Mouse (Mus musculus): ENCODE data around the gene Atp6v0a2. TPM values are rescaled to one million over a fixed set of nuclear protein-coding genes. Genes with fewer than 3 reads are reported as not detected.

The Atp6v0a2 gene
- total RNA-seq, 2 experiments from 2014 or later = 52.0 to 65.0 TPM

DNA sequence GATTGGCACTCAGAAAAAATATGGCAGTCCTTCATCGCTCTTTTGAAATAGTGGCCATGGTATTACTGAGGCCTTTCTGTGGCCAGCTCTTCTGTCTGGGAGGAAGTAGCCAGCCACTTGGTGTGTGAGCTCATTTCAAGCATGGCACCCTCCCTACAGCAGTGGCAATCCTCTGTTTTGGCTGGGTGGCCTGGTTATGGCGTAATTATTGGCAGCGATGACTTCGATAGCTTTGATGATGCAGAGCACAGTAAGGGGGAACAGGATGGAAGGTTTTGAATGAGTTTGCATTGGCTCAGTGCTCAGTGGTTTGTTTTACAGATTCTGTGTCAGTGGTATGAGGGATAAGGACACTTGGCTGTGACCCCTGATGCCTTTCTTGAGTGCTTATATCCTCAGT lies 8.3 kb downstream of the Atp6v0a2 start:
- DNase-seq = no peak

DNA sequence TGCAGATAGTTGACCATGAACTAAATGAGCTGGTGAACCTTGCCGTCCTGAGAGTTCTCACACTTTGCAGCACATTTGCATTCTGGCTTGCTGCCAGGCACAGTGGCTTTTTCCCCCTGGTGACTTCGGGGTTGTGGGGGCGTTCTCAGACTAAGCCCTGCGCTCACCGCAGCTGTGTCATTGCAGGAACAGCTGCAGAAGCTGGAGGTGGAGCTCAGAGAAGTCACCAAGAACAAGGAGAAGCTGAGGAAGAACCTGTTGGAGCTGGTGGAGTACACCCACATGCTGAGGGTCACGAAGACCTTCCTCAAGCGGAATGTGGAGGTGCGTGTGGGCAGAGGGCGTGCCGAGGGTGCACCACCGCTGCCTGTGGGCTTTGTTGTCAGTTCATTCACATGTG lies 8.9 kb downstream of the Atp6v0a2 start:
- no peak for DNase-seq

DNA sequence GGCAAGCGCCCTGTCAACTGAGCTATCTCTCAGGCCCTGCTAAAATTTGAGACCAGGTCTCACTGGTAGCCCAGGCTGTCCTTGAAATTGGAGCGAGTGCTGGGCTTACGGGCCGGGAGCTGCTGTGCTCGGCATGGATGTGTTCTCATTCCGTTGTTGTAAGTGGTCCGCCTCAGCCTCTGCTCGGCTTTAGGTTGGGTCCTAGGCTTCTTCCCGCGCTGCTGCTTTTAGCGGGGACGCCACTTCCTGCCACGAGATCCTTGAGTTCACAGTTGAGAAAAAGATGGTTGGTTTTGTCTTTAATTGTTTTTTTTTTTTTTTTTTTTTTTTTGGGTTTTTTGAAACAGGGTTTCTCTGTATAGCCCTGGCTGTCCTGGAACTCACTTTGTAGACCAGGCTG lies 9.5 kb downstream of the Atp6v0a2 start:
- DNase-seq = no peak

DNA sequence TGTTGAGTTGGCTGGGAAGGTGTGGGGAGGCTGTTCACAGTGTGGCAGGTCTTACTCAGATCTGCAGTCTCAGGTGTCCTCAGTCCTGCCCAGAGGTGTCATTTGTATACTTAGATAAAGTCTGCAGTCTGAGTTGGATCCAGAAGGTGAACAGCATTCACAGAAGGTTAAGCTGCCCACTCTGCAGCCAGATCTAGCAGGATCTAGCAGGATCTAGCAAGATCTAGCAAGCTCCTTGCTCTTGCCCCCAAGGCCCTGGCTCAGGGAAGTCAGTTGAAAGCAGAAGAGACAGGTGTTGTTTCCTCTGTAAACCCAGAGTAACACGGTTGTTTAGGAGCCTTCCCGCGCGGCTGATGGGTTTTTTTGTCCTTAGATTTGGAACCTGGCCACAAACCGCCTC lies 85.4 kb downstream of the Atp6v0a2 start:
- DNase-seq = no peak

DNA sequence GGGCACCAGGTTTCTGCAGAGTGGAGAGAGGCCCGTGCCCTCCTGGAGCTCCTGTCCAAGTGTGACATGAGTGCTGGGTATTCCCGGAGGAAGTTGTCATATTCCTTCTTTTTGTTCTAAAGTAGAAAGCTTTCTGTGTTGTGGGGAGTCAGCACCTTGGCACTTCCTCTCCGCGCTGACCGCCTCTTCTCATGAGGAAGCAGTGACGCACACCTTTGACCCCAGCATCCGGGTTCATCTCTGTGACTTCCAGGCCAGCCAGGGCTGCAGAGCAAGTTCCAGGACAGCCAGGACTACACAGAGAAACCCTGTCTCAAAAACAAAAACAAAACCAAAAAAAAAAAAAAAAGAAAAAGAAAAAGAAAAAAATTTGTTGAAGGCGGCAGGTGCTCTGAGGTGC lies 86.8 kb downstream of the Atp6v0a2 start:
- peak; percentile 27 to 70 for DNase-seq

DNA sequence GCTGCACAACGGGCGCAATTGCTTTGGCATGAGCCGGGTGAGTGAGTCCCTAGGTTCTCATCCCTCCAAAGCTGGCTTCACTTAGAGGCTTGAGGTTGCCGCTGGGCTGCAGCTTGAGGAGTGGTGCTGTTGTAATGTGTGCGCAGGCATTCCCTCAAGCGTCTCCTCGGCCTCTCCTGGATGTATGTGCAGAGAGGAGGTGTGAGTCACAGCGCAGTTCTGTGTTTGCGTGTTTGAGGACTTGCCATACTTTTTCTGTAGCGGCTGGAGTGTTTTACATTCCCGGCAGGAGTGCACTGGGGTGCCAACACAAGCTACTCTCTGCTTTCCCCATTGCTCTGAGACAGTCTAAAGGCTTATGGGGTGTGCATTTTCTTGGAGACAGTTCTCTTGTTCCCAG lies 89.6 kb downstream of the Atp6v0a2 start:
- DNase-seq = no peak

DNA sequence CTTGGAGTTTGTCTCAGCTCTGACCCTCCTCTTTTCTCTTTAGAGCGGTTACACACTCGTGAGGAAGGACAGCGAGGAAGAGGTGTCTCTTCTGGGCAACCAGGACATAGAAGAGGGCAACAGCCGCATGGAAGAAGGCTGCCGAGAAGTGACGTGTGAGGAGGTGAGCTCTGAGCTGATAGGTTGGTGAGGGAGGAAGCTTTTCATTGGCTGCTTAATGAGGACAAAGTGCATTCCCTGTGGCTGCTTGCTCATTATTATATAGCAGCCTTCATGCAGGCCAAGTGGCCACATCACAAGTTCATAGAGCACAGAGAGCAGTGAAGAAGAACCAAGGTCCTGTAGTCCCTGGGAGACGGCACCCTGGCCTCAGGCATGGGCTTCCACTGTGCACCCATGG lies 90.0 kb downstream of the Atp6v0a2 start:
- DNase-seq = no peak

DNA sequence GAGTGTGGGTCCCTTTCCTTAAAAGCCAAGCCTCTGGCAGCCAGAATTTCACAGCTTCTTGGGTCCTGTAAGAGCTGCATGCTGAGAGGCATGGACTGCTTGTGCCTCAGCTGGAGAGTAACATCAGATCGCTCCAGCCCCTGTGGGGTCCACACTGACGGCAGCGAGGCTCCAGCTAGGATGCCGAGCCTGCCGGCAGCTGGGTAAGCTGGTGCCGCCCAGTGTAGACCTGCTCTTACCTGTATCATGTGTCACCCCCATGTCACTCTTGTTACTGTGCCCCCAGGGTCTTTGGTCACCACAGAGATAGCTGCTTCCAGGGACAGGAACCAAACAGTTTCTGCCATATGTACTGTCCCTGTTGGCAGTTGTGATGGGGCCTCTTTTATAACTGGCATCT lies 94.7 kb downstream of the Atp6v0a2 start:
- DNase-seq = no peak

DNA sequence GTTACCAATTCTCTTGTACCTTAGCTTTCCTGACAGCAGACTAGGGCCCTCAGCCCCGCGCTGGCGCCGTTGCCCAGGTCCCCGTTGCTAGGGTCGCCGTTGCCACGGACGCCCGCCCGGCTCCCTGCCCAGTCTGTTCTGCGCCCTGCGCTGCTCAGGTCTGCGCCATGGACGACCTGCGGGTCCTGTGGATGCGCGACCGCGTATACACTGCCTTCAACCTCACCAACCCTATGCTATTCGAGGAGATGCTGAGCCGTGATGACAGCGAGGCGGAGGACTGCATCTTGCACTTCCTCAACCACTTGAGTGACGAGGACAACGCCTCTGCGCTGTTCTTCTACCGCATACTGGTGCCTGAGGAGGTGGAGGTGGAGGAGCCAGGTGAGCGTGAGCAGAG lies 96.6 kb downstream of the Atp6v0a2 start, which contains the start of gene Dnah10:
Gene Dnah10, plus strand, starts transcription at position 89 of the 400 bp plus-strand sequence.
- no peak for DNase-seq

DNA sequence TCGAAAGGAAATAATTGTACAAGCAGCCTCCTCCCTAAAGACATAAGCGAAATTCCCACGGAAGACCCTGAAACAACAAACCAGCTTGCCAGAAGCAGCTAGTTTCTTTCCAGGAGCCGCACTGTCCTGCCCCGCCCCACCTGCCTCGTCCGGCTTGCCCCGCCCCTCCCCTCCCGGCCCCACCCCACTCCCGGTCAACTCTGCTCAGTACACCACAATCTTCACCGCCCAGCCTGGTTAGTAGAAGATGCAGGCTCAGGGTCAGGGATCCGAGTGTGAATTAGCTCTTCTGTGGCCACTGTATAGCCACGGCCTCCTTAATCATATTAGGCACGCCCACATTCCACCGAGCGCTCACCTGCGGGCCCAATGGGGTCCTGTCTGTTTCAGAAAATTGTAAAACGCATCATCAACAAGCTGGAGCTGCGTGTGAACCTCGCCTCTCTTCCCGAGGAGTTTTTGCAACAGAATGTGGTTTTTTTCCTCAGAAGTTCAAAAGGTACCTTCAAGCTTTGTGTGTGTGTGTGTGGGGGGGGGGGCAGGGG lies 101.4 kb downstream of the Atp6v0a2 start:
- DNase-seq = no peak

DNA sequence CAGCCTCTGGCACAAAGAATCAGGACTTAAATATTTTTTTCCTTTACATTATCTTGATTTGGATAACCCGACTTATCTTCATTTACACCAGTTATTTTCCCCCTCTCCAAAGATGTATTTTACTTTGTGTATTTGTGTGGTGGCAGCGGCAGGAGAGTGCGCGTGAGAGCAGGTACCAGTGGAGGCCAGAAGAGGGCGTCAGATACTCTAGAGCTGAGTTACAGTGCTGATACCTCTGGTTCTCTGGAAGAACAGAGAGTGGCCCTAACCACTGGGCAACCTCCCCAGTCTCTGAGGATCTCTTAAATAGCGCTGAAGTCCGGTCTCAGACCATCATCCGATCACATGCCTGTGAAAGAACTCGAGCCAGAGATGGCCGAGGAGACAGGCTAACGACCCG lies 105.6 kb downstream of the Atp6v0a2 start:
- DNase-seq = no peak

DNA sequence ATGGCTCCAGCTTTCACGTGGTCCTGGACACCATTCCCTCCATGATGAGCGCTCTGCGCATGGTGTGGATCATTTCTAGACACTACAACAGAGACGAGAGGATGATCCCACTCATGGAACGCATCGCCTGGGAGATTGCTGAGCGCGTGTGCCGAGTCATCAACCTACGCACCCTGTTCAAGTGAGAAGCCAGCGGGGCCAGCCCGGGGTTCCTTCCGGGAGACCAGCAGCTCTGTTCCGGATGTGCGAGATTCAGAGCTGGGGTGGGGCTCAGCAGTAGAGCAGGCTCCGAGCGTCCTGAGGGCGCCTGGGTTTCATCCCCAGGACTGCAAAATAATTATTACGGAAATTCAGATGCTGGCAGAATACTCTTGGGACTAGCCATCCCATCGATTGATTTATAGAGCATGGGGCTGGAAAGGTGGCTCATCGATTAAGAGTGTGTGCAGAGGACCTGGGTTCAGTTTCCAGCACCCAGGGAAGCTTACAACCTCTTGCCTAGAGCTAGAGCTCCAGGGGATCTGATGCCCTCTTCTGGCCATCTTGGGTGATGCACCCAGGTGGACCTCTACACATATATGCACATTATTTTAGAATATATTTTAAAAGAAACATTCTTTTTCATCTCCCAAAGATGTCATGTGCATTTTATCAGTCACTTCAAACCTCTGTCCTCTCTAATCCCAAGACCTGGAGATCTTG lies 113.7 kb downstream of the Atp6v0a2 start:
- DNase-seq = no peak

DNA sequence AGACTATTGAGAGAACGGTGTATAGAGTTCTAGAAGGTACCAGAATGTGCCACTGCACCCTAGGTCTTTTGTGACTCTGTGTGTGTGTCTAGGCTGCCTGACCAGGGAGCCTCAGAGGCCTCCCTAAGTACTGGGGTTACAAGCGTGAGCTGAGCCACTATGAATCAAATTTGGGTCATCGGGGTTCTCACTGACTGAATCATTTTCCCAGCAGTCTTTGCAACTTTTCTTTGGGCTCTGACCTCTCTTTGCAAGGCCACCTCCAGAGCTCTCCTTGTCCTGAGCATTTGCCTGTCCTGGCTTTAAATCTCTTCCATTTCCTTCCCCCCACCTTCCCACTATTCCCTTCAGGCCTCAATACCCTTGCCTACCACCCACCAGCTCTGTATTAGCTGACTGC lies 115.5 kb downstream of the Atp6v0a2 start:
- no peak for DNase-seq

DNA sequence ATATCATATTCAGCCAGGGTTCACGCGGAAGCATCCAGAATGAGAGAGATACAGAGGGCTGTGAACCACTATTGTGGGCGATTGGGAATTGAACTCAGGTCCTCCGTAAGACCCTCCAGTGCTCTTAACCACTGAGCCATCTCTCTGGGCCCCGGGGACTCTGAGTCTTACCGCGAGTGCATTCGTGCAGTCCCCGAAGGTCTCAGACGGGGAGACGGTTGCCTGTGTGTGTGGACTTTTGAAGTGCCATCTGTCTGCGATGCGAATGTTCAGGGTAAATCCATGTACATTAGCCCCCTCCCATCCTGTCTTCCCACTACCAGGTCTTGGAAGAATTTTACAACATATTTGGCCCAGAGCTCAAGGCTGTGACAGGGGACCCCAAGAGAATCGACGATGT lies 117.8 kb downstream of the Atp6v0a2 start:
- DNase-seq = no peak

DNA sequence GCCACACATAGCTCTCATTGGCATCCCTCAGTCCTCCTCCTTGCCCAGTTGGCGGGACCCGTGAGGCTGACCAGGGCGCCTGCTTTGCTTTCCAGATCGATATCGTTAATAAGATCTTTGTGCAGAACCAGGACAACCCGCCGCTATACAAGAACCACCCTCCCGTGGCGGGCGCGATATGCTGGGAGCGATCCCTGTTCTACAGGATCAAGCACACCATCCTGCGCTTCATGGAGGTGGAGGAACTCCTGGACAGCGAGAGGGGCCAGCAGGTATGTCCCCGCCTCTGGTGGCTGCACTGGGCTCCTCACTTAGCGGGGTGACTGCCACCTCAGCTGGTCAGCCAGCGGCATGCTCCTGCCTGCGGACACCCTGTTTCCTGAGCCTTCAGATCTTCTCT lies 119.9 kb downstream of the Atp6v0a2 start:
- no peak for DNase-seq

DNA sequence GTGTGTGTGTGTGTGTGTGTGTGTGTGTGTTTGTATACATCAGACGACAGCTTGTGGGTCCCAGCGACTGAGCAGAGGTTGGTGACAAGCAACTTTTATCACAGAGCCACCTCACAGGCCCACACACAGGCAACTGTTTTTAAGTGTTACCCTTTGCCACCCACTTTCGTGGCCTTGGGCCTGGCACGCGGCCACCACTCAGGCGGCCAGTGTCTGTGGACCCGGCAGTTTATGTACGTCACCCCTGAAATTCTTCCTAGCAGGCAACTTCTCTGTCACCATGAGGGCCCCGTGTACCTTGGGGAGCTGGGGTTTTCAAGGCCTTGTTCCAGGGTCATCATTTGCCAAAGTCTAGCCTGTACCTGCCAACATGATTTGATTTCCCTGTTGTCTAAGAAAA lies 123.3 kb downstream of the Atp6v0a2 start:
- DNase-seq = no peak

DNA sequence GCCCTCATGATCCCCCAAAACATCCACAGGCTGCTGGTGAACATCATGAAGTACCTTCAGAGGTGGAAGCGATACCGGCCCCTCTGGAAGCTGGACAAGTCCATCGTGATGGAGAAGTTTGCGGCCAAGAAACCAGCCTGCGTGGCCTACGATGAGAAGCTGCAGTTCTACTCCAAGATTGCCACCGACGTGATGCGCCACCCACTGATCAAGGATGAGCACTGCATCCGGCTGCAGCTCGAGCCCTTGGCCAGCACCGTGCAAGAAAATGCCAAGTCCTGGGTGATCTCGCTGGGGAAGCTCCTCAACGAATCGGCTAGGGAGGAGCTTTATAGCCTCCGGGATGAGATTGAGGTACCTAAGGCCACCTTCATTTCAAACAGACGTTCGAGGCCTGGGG lies 132.6 kb downstream of the Atp6v0a2 start:
- no peak for DNase-seq

DNA sequence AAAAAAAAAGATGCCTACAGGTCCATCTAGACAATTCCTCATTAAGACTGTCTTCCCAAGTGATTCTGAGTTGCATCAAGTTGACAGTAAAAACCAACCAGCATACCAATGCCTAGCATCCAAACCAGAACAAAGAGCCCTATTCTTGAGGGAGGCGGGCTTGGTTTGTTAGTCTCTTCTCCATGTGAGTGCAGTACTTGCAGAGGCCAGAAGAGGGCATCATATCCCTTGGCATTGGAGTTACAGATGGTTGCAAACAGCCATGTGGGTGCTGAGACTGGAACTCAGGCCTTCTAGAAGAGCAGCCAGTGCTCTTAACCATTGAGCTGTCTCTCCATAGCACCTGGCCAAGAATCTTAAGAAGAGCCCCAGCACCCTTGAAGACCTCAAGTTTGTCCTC lies 133.4 kb downstream of the Atp6v0a2 start:
- DNase-seq = no peak

Other genes with a start within 250 kb of the Atp6v0a2 start
- gene Sbno1, start 202.6 kb upstream of the Atp6v0a2 start, total RNA-seq (2021) = 10 to 100 TPM; 61.1 to 66.0 TPM
- 100 to 1,000 TPM; 205 to 229 TPM for gene Kmt5a, start 188.6 kb upstream of the Atp6v0a2 start, total RNA-seq (2021)
- gene Rilpl2, start 150.2 kb upstream of the Atp6v0a2 start, total RNA-seq (2021) = 1 to 10 TPM; 6.9 to 7.1 TPM
- 10 to 100 TPM; 14.0 to 14.2 TPM for gene Snrnp35, start 145.4 kb upstream of the Atp6v0a2 start, total RNA-seq (2021)
- 100 to 1,000 TPM; 174 to 192 TPM for gene Rilpl1, start 97.2 kb upstream of the Atp6v0a2 start, total RNA-seq (2021)
- 100 to 1,000 TPM; 173 to 185 TPM for gene Tmed2, start 87.9 kb upstream of the Atp6v0a2 start, total RNA-seq (2021)
- gene Ddx55, start 75.7 kb upstream of the Atp6v0a2 start, total RNA-seq (2021) = 1 to 10 TPM; 4.8 to 5.2 TPM
- 10 to 100 TPM; 26.7 to 26.8 TPM for gene Eif2b1, start 49.4 kb upstream of the Atp6v0a2 start, total RNA-seq (2021)
- gene Gtf2h3, start 49.4 kb upstream of the Atp6v0a2 start, total RNA-seq (2021) = 10 to 100 TPM; 18.3 to 20.2 TPM
- gene Dnah10, start 96.5 kb downstream of the Atp6v0a2 start, total RNA-seq (2021) = under 1 TPM; 0.02 to 0.26 TPM
- 1 to 10 TPM; 1.1 to 1.3 TPM for gene Ccdc92, start 233.8 kb downstream of the Atp6v0a2 start, total RNA-seq (2021)
- gene Zfp664, start 234.1 kb downstream of the Atp6v0a2 start, total RNA-seq (2021) = 10 to 100 TPM; 37.5 to 38.4 TPM